Mouse (Mus musculus) kidney, embryonic 15.5 days (tissue): ENCODE measurements around the gene Ccdc142. TPM values are rescaled to one million over a fixed set of nuclear protein-coding genes. Genes with fewer than 3 reads are reported as not detected.
A peak's percentile ranks its signal among the peaks of the same experiment; 100 is the strongest.

Experiments
- ATAC-seq: fragments of 200-750 bp; cut with Nextera tagmentation; replicated peaks from 2 replicates; pipeline ENCODE4 v1.8.0; 2017; ENCODE audit warnings: moderate TSS enrichment; ENCODE audit not compliant: low FRiP score
- H3K27ac ChIP-seq: fragments of 300-500 bp; sonication (generic); 2 replicates; pipeline ENCODE4 v1.5.1; 2015; ENCODE audit warnings: mild to moderate bottlenecking, inconsistent platforms
- H3K27me3 ChIP-seq: fragments of 300-500 bp; sonication (generic); 2 replicates; pipeline ENCODE4 v1.6.1; 2015; ENCODE audit warnings: inconsistent platforms
- H3K36me3 ChIP-seq: fragments of 300-500 bp; sonication (generic); 2 replicates; pipeline ENCODE4 v1.6.1; 2015; ENCODE audit warnings: inconsistent platforms
- H3K4me1 ChIP-seq: fragments of 300-500 bp; sonication (generic); 2 replicates; pipeline ENCODE4 v1.6.1; 2015; ENCODE audit warnings: inconsistent platforms
- H3K4me2 ChIP-seq: fragments of 300-500 bp; sonication (generic); 2 replicates; pipeline ENCODE4 v1.6.1; 2015; ENCODE audit warnings: moderate library complexity, mild to moderate bottlenecking, inconsistent platforms
- H3K4me3 ChIP-seq: fragments of 300-500 bp; sonication (generic); replicated peaks from 2 replicates; pipeline ENCODE4 v1.5.1; 2015; ENCODE audit warnings: mild to moderate bottlenecking, inconsistent platforms
- H3K9ac ChIP-seq: fragments of 300-500 bp; sonication (generic); 2 replicates; pipeline ENCODE4 v1.6.1; 2015; ENCODE audit warnings: mild to moderate bottlenecking, inconsistent platforms
- H3K9me3 ChIP-seq: fragments of 300-500 bp; sonication (generic); replicated peaks from 2 replicates; pipeline ENCODE4 v1.6.1; 2016; ENCODE audit warnings: inconsistent platforms
- WGBS: fragments of 180-500 bp; shearing (Covaris S2); methylation state at CpG from one replicate; pipeline ENCODE4 v1.1.7; 2015; ENCODE audit warnings: mixed read lengths; 5-methylcytosine and 5-hydroxymethylcytosine counted together
- polyA plus RNA-seq: library from polyadenylated mRNA; unstranded; fragments of >200 nt; fragmentation: Nextera tagmentation; extraction: Ambion mirVana; gene quantifications from 2 replicates; pipeline ENCODE4 v1.2.1, GENCODE M21; 2015

The Ccdc142 gene
- polyA plus RNA-seq, 1 experiment from 2014 or later = 3.3 TPM

DNA sequence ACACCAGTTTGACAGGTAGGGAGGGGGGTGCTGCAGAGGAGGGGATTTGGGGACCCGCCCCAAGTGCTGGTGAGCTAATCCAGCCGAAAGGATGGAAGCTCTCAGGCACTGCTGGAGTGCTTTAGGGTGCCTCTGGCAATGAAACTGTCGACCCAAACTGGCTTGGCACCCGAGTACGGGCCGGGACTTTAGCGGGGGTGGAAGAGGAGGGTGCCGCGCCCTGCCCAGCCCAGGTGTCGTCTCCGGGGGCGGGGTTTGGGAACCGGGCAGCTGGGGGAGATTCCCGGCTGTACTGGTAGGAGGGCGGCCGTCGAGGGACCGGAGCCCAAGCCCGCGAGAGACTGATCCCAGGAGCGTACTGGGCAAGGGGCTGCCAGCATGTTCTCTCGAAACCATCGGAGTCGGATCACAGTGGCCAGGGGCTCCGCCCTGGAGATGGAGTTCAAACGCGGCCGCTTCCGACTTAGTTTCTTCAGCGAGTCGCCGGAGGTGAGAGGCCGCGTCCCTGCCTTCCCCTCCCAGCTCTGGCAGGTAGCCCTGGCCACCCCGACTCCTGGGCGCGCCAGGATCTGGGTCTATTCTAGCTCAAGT lies 34.3 kb downstream of the Ccdc142 start:
- peaks cover 64% of the 10 kb centered on the region for H3K4me1 ChIP-seq
- H3K9me3 ChIP-seq = no peaks in the 10 kb centered on the region
- H3K4me2 ChIP-seq = peak overlapping the region; percentile 74
- ATAC-seq = no peak
- H3K27me3 ChIP-seq = no peaks in the 10 kb centered on the region
- H3K36me3 ChIP-seq = peaks cover 3% of the 10 kb centered on the region; the same call in 1 of the 2 replicates
- WGBS = 3% methylated on average over 37 of the region's 37 CpGs
- peak overlapping the region; percentile 100 for H3K27ac ChIP-seq
- peak overlapping the region; percentile 63 for H3K4me3 ChIP-seq
- H3K9ac ChIP-seq = peak overlapping the region; percentile 82

DNA sequence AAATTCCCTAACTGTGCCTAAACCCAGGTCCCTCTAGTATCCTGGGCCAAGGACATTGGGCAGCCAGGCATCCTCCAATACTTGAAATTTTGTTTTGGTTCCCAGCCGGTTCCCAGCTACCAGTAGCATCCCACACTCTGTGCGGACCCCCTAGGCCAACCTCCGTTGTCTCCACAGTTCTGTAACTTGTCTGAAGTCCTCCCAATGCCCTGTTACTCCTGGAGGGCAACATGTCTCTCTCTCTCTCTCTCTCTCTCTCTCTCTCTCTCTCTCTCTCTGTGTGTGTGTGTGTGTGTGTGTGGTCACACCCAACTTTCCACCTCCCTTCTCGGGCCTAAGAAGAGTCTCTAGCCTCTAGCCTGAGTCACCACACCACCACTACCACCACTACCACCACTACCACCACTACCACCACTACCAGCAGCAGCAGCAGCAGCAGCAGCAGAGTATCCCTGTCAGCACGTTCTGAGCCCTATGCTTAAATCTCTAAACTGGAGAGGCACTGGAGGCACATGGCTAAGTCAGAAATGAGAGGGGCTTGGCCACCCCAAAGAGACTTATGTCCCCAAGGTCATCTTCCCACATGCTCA lies 35.0 kb downstream of the Ccdc142 start:
- Histone ChIP-seq H3K4me3 (peak overlapping the region; percentile 63), H3K27ac (peak overlapping the region; percentile 100), H3K27me3 (no peaks in the 10 kb centered on the region), H3K36me3 (peaks cover 3% of the 10 kb centered on the region; the same call in 1 of the 2 replicates), H3K9ac (peak overlapping the region; percentile 82), H3K9me3 (no peaks in the 10 kb centered on the region), H3K4me1 (peaks cover 63% of the 10 kb centered on the region), H3K4me2 (peak overlapping the region; percentile 74)
- WGBS = 11% methylated on average over 5 of the region's 5 CpGs
- ATAC-seq = no peak

DNA sequence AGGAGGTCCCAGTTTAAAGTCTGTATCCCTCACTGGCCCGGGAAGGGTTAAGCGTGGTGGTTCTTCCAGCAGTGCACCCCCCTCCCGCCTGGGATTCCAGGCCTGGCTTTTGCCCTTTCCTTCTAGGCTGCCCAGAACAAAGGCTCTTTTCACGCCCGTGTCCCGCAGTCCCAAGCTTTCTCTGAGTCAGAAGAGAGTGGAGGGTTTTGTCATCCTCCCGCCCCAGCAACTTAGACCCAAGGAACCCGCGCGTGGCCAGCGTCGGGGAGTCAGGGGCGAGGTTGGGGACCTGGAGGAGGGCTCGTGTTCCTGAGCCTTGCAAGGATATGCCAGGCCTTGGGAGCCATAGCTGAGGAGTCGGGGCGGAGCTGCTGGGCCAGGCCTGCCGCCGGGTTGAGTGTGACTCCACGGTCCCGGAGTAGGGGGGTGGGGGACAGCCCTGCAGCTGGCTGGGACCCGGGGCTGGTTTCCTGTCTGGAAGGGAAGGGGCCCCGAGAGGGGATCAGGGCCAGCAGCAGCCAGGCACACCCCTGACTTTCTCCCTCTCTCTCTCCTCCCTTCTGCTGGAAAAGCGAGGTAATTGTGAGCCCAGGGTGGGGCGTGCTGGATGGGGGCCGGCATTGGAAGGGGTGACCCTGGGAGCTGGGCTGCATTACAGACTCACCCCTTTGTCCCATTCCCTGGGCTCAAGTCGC lies 35.6 kb downstream of the Ccdc142 start:
- H3K4me3 ChIP-seq = peak overlapping the region; percentile 63

DNA sequence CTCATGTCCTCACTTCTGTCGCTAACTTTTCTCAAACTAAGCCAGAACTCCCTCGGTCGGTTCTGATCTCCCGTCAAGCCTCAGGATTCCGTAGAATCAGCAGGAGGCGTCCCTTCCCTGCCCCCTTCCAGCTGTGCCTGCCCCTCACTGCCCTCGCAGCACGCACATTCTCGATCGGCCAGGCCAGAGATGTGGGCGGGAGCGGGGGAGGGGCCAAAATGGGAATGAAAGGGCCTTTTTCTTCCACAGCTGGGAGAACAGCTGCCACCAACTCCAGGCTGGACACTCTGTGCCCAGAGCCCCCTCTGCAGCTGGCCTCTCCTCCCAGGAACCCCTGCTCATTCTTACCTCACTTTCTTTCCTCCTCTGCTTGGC lies 36.2 kb downstream of the Ccdc142 start:
- WGBS = under 1% methylated on average over 12 of the region's 12 CpGs
- peak; percentile 85 for ATAC-seq

More for the DNA sequence above, 35.6 kb downstream of the Ccdc142 start:
- H3K9me3 ChIP-seq = no peaks in the 10 kb centered on the region
- H3K27ac ChIP-seq = peak overlapping the region; percentile 100
- peak overlapping the region; percentile 82 for H3K9ac ChIP-seq
- H3K4me2 ChIP-seq = peak overlapping the region; percentile 74
- H3K4me1 ChIP-seq = peaks cover 65% of the 10 kb centered on the region
- peak; percentile 78 for ATAC-seq
- H3K36me3 ChIP-seq = peaks cover 3% of the 10 kb centered on the region; the same call in 1 of the 2 replicates
- under 1% methylated on average over 26 of the region's 26 CpGs for WGBS
- H3K27me3 ChIP-seq = no peaks in the 10 kb centered on the region

DNA sequence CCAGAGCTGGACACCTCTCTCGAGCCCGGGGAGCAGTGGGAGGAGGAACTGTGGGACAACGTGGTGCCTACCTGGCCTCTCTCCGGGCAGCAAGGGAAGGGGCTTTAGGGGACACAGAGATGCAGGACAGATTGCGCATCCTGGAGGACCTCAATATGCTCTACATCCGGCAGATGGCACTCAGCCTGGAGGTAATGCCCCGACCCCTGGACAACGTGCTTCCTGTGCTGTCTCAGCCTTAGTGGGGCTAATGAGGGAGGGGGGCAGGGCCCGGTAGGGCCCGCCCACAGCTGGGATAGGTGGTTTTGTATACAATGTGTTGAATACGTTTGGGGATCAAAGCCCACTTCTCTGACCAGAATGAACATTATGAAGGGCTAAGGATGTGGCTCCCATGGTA lies 36.7 kb downstream of the Ccdc142 start:
- H3K9me3 ChIP-seq = no peaks in the 10 kb centered on the region
- peaks cover 73% of the 10 kb centered on the region for H3K4me1 ChIP-seq
- H3K9ac ChIP-seq = peak overlapping the region; percentile 82
- peak; percentile 37 for ATAC-seq
- no peaks in the 10 kb centered on the region for H3K27me3 ChIP-seq
- 1% methylated on average over 11 of the region's 11 CpGs for WGBS
- peak overlapping the region; percentile 100 for H3K27ac ChIP-seq
- peaks cover 3% of the 10 kb centered on the region; the same call in 1 of the 2 replicates for H3K36me3 ChIP-seq
- H3K4me3 ChIP-seq = peak overlapping the region; percentile 63
- H3K4me2 ChIP-seq = peak overlapping the region; percentile 74

More for the DNA sequence above, 36.2 kb downstream of the Ccdc142 start:
- Histone ChIP-seq H3K27me3 (no peaks in the 10 kb centered on the region), H3K9ac (peak overlapping the region; percentile 82), H3K9me3 (no peaks in the 10 kb centered on the region), H3K27ac (peak overlapping the region; percentile 100), H3K4me2 (peak overlapping the region; percentile 74), H3K36me3 (peaks cover 3% of the 10 kb centered on the region; the same call in 1 of the 2 replicates), H3K4me3 (peak overlapping the region; percentile 63), H3K4me1 (peaks cover 68% of the 10 kb centered on the region)

DNA sequence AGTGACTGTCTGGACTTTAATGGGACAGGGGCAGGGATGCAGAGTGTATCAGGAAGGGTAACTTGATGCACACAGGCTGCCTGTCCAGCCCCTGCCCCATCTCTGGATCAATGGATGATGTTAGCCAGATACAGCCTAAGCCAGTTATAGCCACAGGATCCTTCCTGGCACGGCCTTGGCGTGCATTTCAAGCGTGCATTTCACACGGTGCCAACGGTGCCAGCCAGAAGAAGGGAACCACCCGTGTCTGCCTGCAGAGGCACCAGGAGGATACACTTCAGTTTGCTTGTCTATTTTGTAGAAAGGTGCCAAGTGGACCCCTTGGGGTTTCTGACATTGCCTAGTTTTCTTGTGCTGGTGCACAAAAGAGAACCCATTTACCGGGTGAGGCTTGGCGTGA lies 38.6 kb downstream of the Ccdc142 start:
- 93% methylated on average over 8 of the region's 8 CpGs for WGBS
- Histone ChIP-seq H3K27me3 (no peaks in the 10 kb centered on the region), H3K4me1 (peaks cover 64% of the 10 kb centered on the region), H3K9me3 (no peaks in the 10 kb centered on the region), H3K4me3 (no peak overlapping the region), H3K36me3 (peaks cover 3% of the 10 kb centered on the region; the same call in 1 of the 2 replicates), H3K9ac (no peak overlapping the region), H3K27ac (no peak overlapping the region), H3K4me2 (no peak overlapping the region)
- no peak for ATAC-seq

DNA sequence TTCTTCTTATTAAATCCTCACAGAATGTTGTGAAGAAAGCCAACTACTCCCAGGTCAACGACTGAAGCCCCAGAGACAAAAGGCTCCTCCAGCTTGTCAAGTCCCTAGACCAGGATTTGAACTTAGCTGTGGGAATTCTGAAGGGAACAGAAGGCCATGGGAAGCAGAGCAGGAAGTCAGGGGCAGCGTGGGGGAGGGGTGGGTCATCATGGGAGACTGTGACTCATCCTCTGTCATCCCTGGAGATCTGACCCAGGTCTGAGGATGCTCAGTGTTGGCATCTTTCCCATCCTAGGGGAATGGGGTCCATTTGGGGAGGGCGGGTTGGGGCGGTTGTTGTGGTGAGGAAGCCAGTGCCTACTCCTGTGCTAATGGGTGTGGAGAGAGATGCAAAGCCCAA lies 40.2 kb downstream of the Ccdc142 start:
- Histone ChIP-seq H3K4me1 (peaks cover 52% of the 10 kb centered on the region), H3K4me2 (peak overlapping the region; percentile 76), H3K9ac (0 out of 2 replicates have a peak overlapping the region, but pooled peaks have one; percentile 56), H3K36me3 (peaks cover 9% of the 10 kb centered on the region), H3K4me3 (peak overlapping the region; percentile 39; the same call in 1 of the 2 replicates), H3K27ac (peak overlapping the region; percentile 52; the same call in 1 of the 2 replicates), H3K9me3 (no peaks in the 10 kb centered on the region), H3K27me3 (no peaks in the 10 kb centered on the region)
- 46% methylated on average over 4 of the region's 4 CpGs for WGBS
- no peak for ATAC-seq

DNA sequence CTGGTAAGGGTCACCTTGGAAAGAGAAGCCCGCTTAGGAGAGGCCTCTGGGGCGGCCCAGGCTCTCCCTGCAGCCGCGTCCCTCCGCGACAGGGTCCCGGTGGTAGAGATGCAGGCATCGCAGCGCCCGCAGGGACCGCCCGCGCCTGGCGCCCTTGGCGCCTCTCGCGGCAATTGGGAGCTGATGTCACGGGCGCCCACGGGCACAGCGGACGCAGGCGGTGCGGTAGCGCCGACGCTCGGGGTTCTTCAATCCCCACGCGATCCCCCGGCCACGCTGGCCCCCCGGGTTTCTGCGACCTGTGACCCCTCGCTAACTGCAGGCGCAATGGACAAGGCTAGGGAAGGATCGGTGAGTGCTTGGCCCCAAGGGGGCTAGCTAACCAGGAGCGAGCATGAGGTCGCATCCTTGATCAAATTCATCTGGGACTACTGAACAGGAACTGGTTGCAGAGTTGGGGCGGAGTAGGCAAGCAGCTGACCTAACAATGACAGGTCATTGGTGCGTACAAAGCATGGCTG lies 40.9 kb downstream of the Ccdc142 start:
- no peaks in the 10 kb centered on the region for H3K9me3 ChIP-seq
- peak overlapping the region; percentile 39 for H3K4me3 ChIP-seq
- H3K4me2 ChIP-seq = peak overlapping the region; percentile 76
- H3K9ac ChIP-seq = peak overlapping the region; percentile 56
- peak overlapping the region; percentile 52; the same call in 1 of the 2 replicates for H3K27ac ChIP-seq
- no peak for ATAC-seq
- peaks cover 15% of the 10 kb centered on the region for H3K36me3 ChIP-seq
- H3K27me3 ChIP-seq = no peaks in the 10 kb centered on the region
- 4% methylated on average over 41 of the region's 41 CpGs for WGBS
- peaks cover 52% of the 10 kb centered on the region for H3K4me1 ChIP-seq

DNA sequence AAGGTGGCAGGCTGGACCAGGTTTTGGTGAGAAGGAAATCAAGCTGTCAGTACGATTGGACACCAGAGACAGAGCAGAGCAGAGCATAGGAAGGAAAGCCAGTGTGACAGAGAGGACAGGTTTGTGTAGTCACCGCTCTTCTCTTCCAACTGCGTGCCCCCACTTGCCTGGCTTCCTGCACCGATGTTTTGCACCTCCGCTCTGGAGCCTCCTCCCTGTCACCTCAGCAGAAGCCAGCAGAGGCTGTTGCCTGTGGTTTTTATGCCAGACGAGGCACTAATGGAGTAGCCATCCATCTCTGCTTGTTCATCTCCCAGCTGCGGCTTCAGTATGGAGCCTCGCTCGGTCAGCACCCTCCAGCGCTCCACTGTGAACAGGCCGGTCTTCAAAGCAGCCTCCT lies 41.5 kb downstream of the Ccdc142 start:
- peak overlapping the region; percentile 76 for H3K4me2 ChIP-seq
- H3K36me3 ChIP-seq = peaks cover 21% of the 10 kb centered on the region
- peaks cover 53% of the 10 kb centered on the region for H3K4me1 ChIP-seq
- H3K9me3 ChIP-seq = no peaks in the 10 kb centered on the region
- no peak overlapping the region for H3K4me3 ChIP-seq
- H3K27me3 ChIP-seq = no peaks in the 10 kb centered on the region
- no peak overlapping the region for H3K9ac ChIP-seq
- H3K27ac ChIP-seq = no peak overlapping the region
- ATAC-seq = no peak
- WGBS = 48% methylated on average over 11 of the region's 11 CpGs

DNA sequence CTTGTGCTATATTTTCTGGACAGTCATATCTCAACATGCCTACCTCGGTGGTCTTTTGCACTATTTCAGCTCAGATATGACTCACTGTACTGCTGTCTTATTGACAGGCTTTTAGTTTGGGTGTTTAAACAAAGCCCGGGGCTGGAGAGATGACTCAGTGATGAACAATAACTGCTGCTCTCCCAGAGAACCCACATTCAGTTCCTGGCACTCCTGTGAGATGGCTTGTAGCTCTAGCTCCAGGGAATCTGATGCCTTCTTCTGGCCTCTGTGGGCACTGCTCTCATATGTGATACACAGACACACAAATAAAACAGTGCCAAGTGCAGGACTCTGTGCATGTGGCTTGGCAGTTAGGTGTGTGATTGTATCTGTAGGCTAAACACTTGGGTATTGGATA lies 43.8 kb downstream of the Ccdc142 start:
- H3K4me1 ChIP-seq = peaks cover 33% of the 10 kb centered on the region
- ATAC-seq = no peak
- no peak overlapping the region for H3K27ac ChIP-seq
- no peak overlapping the region for H3K9ac ChIP-seq
- H3K27me3 ChIP-seq = no peaks in the 10 kb centered on the region
- no peak overlapping the region for H3K4me2 ChIP-seq
- H3K4me3 ChIP-seq = no peak overlapping the region
- peaks cover 41% of the 10 kb centered on the region for H3K36me3 ChIP-seq
- H3K9me3 ChIP-seq = no peaks in the 10 kb centered on the region
- WGBS = 92% methylated on average over 2 of the region's 2 CpGs

DNA sequence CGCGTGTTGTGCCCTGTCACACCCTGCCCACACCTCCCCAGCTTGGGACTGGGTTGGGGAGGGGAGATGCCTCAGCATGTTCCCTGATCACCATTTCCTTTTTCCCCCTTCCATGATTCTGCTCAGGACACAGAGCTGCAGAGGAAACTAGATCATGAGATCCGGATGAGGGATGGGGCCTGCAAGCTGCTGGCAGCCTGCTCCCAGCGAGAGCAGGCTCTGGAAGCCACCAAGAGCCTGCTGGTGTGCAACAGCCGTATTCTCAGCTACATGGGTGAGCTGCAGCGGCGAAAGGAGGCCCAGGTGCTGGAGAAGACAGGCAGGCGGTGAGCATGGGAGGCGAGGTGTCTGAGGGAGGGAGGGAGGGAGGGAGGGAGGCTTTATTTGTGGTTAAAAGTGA lies 44.4 kb downstream of the Ccdc142 start:
- H3K27me3 ChIP-seq = no peaks in the 10 kb centered on the region
- no peak for ATAC-seq
- H3K27ac ChIP-seq = peak overlapping the region; percentile 37; the same call in 1 of the 2 replicates
- H3K9me3 ChIP-seq = no peaks in the 10 kb centered on the region
- no peak overlapping the region for H3K9ac ChIP-seq
- H3K36me3 ChIP-seq = peaks cover 47% of the 10 kb centered on the region
- peaks cover 33% of the 10 kb centered on the region for H3K4me1 ChIP-seq
- 58% methylated on average over 9 of the region's 9 CpGs for WGBS
- H3K4me3 ChIP-seq = no peak overlapping the region
- H3K4me2 ChIP-seq = no peak overlapping the region

DNA sequence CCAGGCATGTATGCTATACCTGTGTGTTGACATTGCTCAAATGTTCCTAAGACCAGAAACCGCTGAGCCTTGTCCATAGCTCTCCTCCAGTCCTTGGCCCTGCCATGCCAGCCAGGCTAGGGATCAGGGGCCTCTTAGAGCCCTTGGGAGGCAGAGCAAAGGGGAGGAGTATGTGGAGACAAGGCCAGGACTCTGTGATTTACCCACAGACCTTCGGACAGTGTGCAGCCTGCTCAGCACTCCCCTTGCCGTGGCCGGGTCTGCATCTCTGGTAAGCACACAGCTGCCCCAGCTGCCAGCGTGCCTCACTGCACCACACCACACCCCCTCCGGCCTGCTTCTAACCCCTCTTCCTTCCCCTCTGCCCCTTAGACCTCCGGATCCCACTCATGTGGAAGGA lies 45.9 kb downstream of the Ccdc142 start:
- H3K9ac ChIP-seq = no peak overlapping the region
- H3K4me1 ChIP-seq = peaks cover 22% of the 10 kb centered on the region
- 0 out of 2 replicates have a peak overlapping the region, but pooled peaks have one; percentile 4 for H3K4me2 ChIP-seq
- H3K36me3 ChIP-seq = peaks cover 61% of the 10 kb centered on the region
- WGBS = 40% methylated on average over 7 of the region's 7 CpGs
- peak overlapping the region; percentile 27; the same call in 1 of the 2 replicates for H3K27ac ChIP-seq
- no peaks in the 10 kb centered on the region for H3K27me3 ChIP-seq
- no peak for ATAC-seq
- H3K9me3 ChIP-seq = no peaks in the 10 kb centered on the region
- no peak overlapping the region for H3K4me3 ChIP-seq
